In genomic region chr10:111834280-111834679, GRCm38 (mm10) we compare ENCODE assay signal across 10 mouse cellular contexts.
DNase-seq lines count a peak whose midpoint lies in the region; ATAC-seq and TF ChIP-seq lines count a peak whose summit lies in the region.
"Had no signal": no experiment of that assay in that cellular context is flagged by ENCODE, and none has a peak within 500 bp of the region (broad histone marks: within the 10 kb centered on the region; RNA-seq: fewer than 3 reads in every experiment).

No protein-coding gene starts in this region.

- peaks cover 41% of the 10 kb centered on the region for H3K4me1 ChIP-seq in hindbrain, embryonic 10.5 days (replicated peaks)
- peaks cover 13% of the 10 kb centered on the region for H3K4me1 ChIP-seq in hindbrain, embryonic 13.5 days (replicated peaks)
- H3K4me1 ChIP-seq in liver, embryonic 11.5 days (replicated peaks; ENCODE audit: control insufficient read depth, insufficient read depth, low read length) = peaks cover 16% of the 10 kb centered on the region
- H3K4me1 ChIP-seq in small intestine, adult 2 months (ENCODE audit: control insufficient read depth, insufficient read depth, insufficient read length, low read length) = peaks cover 19% of the 10 kb centered on the region; the same call in 1 of the 2 replicates

- no peak for ATAC-seq in hindbrain, embryonic 13.5 days (ENCODE audit: low FRiP score)
- peak; percentile 74 for ATAC-seq in liver, embryonic 11.5 days (replicated peaks; ENCODE audit: low FRiP score)
- ATAC-seq: inflammation-experienced regulatory T-cells, adult 6 months had no signal

- TF ChIP-seq CTCF in small intestine, adult 2 months (IDR thresholded peaks at IDR 0.05; ENCODE audit: extremely low read depth, insufficient read length, insufficient replicate concordance, low read depth, low read length) = no peak

- no peak overlapping the region for H3K9ac ChIP-seq in hindbrain, embryonic 13.5 days
- no peak overlapping the region for H3K9ac ChIP-seq in liver, embryonic 11.5 days (ENCODE audit: low read depth, low read length)
- H3K9ac ChIP-seq: embryonic facial prominence, embryonic 15.5 days had no signal

- TF ChIP-seq POLR2A in small intestine, adult 2 months (IDR thresholded peaks at IDR 0.05; ENCODE audit: low read depth, low read length) = no peak

- H3K4me2 ChIP-seq in hindbrain, embryonic 13.5 days = no peak overlapping the region
- H3K4me2 ChIP-seq in liver, embryonic 11.5 days = peak overlapping the region; percentile 29; the same call in 1 of the 2 replicates
- H3K4me2 ChIP-seq: embryonic facial prominence, embryonic 15.5 days had no signal

- H3K4me3 ChIP-seq in hindbrain, embryonic 10.5 days = no peak overlapping the region
- H3K4me3 ChIP-seq in hindbrain, embryonic 13.5 days = no peak overlapping the region
- no peak overlapping the region for H3K4me3 ChIP-seq in liver, embryonic 11.5 days (ENCODE audit: low read depth, low read length)
- no peak overlapping the region for H3K4me3 ChIP-seq in small intestine, adult 2 months (ENCODE audit: low read depth, low read length)
- H3K4me3 ChIP-seq: embryonic facial prominence, embryonic 15.5 days had no signal

- no peak for DNase-seq in hindbrain, embryonic 10.5 days (ENCODE audit: low spot score)
- peak; percentile 10 for DNase-seq in thymus, postnatal 4 days
- no peak for DNase-seq in thymus, postnatal 0 days (ENCODE audit: low spot score)
- no peak for DNase-seq in liver, embryonic 11.5 days (ENCODE audit: low spot score)
- DNase-seq in layer of hippocampus, adult 9-11 months = no peak
- DNase-seq in right cerebral cortex, postnatal 25 days = no peak

- peak overlapping the region; percentile 45; the same call in 1 of the 2 replicates for H3K27ac ChIP-seq in hindbrain, embryonic 10.5 days
- H3K27ac ChIP-seq in hindbrain, embryonic 13.5 days = no peak overlapping the region
- no peak overlapping the region for H3K27ac ChIP-seq in liver, embryonic 11.5 days (ENCODE audit: low read depth, low read length)
- H3K27ac ChIP-seq in small intestine, adult 2 months (ENCODE audit: insufficient read depth, low read depth, low read length) = peak overlapping the region; percentile 25; the same call in 1 of the 2 replicates
- H3K27ac ChIP-seq: embryonic facial prominence, embryonic 15.5 days had no signal

- 60% methylated on average over 5 of the region's 5 CpGs for WGBS in hindbrain, embryonic 10.5 days
- 78% methylated on average over 5 of the region's 5 CpGs for WGBS in hindbrain, embryonic 13.5 days
- 23% methylated on average over 5 of the region's 5 CpGs for WGBS in liver, embryonic 11.5 days
- WGBS in small intestine, adult 2 months = 17% methylated on average over 5 of the region's 5 CpGs

- H3K36me3 ChIP-seq in hindbrain, embryonic 10.5 days = no peaks in the 10 kb centered on the region
- H3K36me3 ChIP-seq in hindbrain, embryonic 13.5 days = no peaks in the 10 kb centered on the region
- H3K36me3 ChIP-seq in liver, embryonic 11.5 days (ENCODE audit: control insufficient read depth, insufficient read depth, low read length) = no peaks in the 10 kb centered on the region
- H3K36me3 ChIP-seq in small intestine, adult 2 months (ENCODE audit: control insufficient read depth, insufficient read depth, low read length) = no peaks in the 10 kb centered on the region
- H3K36me3 ChIP-seq: embryonic facial prominence, embryonic 15.5 days had no signal

- no peaks in the 10 kb centered on the region for H3K9me3 ChIP-seq in hindbrain, embryonic 10.5 days
- no peaks in the 10 kb centered on the region for H3K9me3 ChIP-seq in hindbrain, embryonic 13.5 days
- H3K9me3 ChIP-seq in liver, embryonic 11.5 days (ENCODE audit: control insufficient read depth, low read length) = no peaks in the 10 kb centered on the region
- H3K9me3 ChIP-seq: embryonic facial prominence, embryonic 15.5 days had no signal

- peaks cover 3% of the 10 kb centered on the region; the same call in 1 of the 2 replicates for H3K27me3 ChIP-seq in hindbrain, embryonic 10.5 days (ENCODE audit: insufficient read depth, poor library complexity, severe bottlenecking)
- H3K27me3 ChIP-seq in hindbrain, embryonic 13.5 days = no peaks in the 10 kb centered on the region
- no peaks in the 10 kb centered on the region for H3K27me3 ChIP-seq in liver, embryonic 11.5 days (replicated peaks; ENCODE audit: control insufficient read depth, insufficient read depth, low read length)
- H3K27me3 ChIP-seq in small intestine, adult 2 months (ENCODE audit: control insufficient read depth, insufficient read depth, low read length) = no peaks in the 10 kb centered on the region
- H3K27me3 ChIP-seq: embryonic facial prominence, embryonic 15.5 days had no signal

Comparison
In these comparisons a context has a peak if more than half of its experiments do, and no peak if none do; other contexts are left out.
1. H3K27ac ChIP-seq: peak in hindbrain, embryonic 10.5 days (single experiment) and small intestine, adult 2 months (single experiment); none in hindbrain, embryonic 13.5 days (single experiment) and liver, embryonic 11.5 days (single experiment).